Mouse (Mus musculus) liver, embryonic 11.5 days (tissue): Measurements from ENCODE around the gene Chd2. TPM values are rescaled to one million over a fixed set of nuclear protein-coding genes. Genes with fewer than 3 reads are reported as not detected.

Experiments used
- ATAC-seq: fragments of 200-750 bp; cut with Nextera tagmentation; replicated peaks from 2 replicates; pipeline ENCODE4 v1.8.0; 2017; ENCODE audit warnings: moderate number of reproducible peaks, mild to moderate bottlenecking, moderate TSS enrichment, moderate library complexity; ENCODE audit not compliant: low FRiP score
- DNase-seq: peaks from one replicate; pipeline ENCODE4 v3.0.0-alpha.2; 2017; ENCODE audit warnings: low spot score
- H3K27ac ChIP-seq: fragments of 300-500 bp; sonication (generic); 2 replicates; pipeline ENCODE4 v1.5.1; 2014; ENCODE audit warnings: mild to moderate bottlenecking, low read depth, low read length, control low read depth
- H3K27me3 ChIP-seq: fragments of 300-500 bp; sonication (generic); replicated peaks from 2 replicates; pipeline ENCODE4 v1.6.1; 2014; ENCODE audit warnings: low read length, mixed read lengths; ENCODE audit not compliant: control insufficient read depth, insufficient read depth
- H3K36me3 ChIP-seq: fragments of 300-500 bp; sonication (generic); 2 replicates; pipeline ENCODE4 v1.6.1; 2014; ENCODE audit warnings: mild to moderate bottlenecking, low read length, moderate library complexity, mixed read lengths; ENCODE audit not compliant: control insufficient read depth, insufficient read depth
- H3K4me1 ChIP-seq: fragments of 300-500 bp; sonication (generic); replicated peaks from 2 replicates; pipeline ENCODE4 v1.6.1; 2014; ENCODE audit warnings: low read length, mixed read lengths; ENCODE audit not compliant: control insufficient read depth, insufficient read depth
- H3K4me2 ChIP-seq: fragments of 300-500 bp; sonication (generic); 2 replicates; pipeline ENCODE4 v1.6.1; 2014; ENCODE audit warnings: mild to moderate bottlenecking, control low read depth, moderate library complexity
- H3K4me3 ChIP-seq: fragments of 300-500 bp; sonication (generic); 2 replicates; pipeline ENCODE4 v1.5.1; 2014; ENCODE audit warnings: low read depth, low read length, control low read depth
- H3K9ac ChIP-seq: fragments of 300-500 bp; sonication (generic); 2 replicates; pipeline ENCODE4 v1.6.1; 2014; ENCODE audit warnings: low read depth, low read length, control low read depth
- H3K9me3 ChIP-seq: fragments of 300-500 bp; sonication (generic); 2 replicates; pipeline ENCODE4 v1.6.1; 2016; ENCODE audit warnings: low read length, inconsistent platforms, mixed read lengths; ENCODE audit not compliant: control insufficient read depth
- WGBS: fragments of 180-500 bp; shearing (Covaris S2); extraction: QIAGEN DNeasy Blood & Tissue Kit; methylation state at CpG from one replicate; pipeline ENCODE4 v1.1.7; 2014; 5-methylcytosine and 5-hydroxymethylcytosine counted together
- polyA plus RNA-seq: library from polyadenylated mRNA; unstranded; fragments of >200 nt; fragmentation: Nextera tagmentation; extraction: Ambion mirVana; gene quantifications from 2 replicates; pipeline ENCODE4 v1.2.1, GENCODE M21; 2014

Gene Chd2
- polyA plus RNA-seq, 1 experiment from 2014 or later, result 34.5 TPM

DNA sequence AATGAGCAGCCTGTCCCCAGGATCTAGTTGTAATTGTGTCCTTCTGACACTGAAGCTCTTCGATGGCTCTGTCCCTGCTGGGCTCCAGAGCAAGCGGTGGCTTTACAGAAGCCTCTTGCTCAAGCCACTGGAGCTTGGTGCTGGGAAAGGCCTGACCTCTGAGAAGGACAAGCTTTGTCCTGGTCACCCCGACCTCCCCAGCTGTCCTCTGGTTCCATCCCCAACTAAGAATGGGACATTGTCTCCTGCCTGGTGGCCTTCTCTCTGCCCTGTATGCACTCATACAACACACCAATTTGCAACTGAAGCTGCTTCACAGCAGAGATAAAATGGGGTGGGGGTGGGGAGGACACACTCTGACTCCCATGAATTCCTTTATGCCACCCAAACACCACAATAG, 117.4 kb downstream of the Chd2 start:
- DNase-seq, result no peak
- Histone ChIP-seq H3K27ac (no peak overlapping the region), H3K4me1 (no peaks in the 10 kb centered on the region; the same call in 1 of the 2 replicates), H3K27me3 (no peaks in the 10 kb centered on the region), H3K9ac (no peak overlapping the region), H3K36me3 (peaks cover 24% of the 10 kb centered on the region), H3K4me2 (no peak overlapping the region), H3K4me3 (no peak overlapping the region), H3K9me3 (no peaks in the 10 kb centered on the region)
- WGBS, result 71% methylated on average over 3 of the region's 3 CpGs
- no peak for ATAC-seq

DNA sequence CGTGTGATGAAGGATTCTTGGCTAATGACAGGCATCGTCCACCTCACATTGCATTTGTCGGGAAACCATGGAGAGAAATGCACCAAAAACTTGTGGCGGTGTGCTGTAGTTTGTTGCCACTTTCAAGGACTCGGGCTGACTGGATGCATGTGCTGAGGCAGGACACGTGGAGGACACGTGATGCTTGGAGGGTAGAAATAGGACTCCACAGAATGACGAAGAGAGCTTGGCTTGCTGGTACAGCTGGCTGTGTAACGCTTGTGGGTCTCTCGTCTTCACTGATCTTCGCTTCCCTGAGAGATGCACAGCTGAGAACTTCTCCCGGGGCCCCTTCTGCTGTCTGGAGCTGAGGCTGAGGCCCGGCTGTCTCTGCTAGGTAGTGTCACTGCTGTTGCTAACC, 118.4 kb downstream of the Chd2 start:
- WGBS, result 76% methylated on average over 13 of the region's 13 CpGs
- no peak overlapping the region for H3K27ac ChIP-seq
- no peak for ATAC-seq
- H3K9me3 ChIP-seq, result no peaks in the 10 kb centered on the region
- no peak overlapping the region for H3K4me2 ChIP-seq
- DNase-seq, result no peak
- no peak overlapping the region for H3K9ac ChIP-seq
- no peaks in the 10 kb centered on the region for H3K4me1 ChIP-seq
- peaks cover 14% of the 10 kb centered on the region; the same call in 1 of the 2 replicates for H3K36me3 ChIP-seq
- no peaks in the 10 kb centered on the region for H3K27me3 ChIP-seq
- no peak overlapping the region for H3K4me3 ChIP-seq

- Histone ChIP-seq H3K9me3 (no peaks in the 10 kb centered on the region), H3K4me2 (no peak overlapping the region), H3K36me3 (peaks cover 7% of the 10 kb centered on the region; the same call in 1 of the 2 replicates), H3K27me3 (no peaks in the 10 kb centered on the region), H3K4me3 (no peak overlapping the region), H3K9ac (no peak overlapping the region), H3K4me1 (no peaks in the 10 kb centered on the region), H3K27ac (no peak overlapping the region)
- no peak for DNase-seq
- 37% methylated on average over 12 of the region's 12 CpGs for WGBS
- no peak; the same call in 1 of the 2 replicates for ATAC-seq
These were observed 119.2 kb downstream of the Chd2 start for GRCm38 (mm10) chr7:73422223-73423113.

GRCm38 (mm10) chr7:73421278-73422015, 120.2 kb downstream of the Chd2 start:
- no peak overlapping the region for H3K9ac ChIP-seq
- ATAC-seq (no peak), DNase-seq (no peak)
- no peaks in the 10 kb centered on the region for H3K9me3 ChIP-seq
- H3K4me2 ChIP-seq, result no peak overlapping the region
- no peaks in the 10 kb centered on the region for H3K4me1 ChIP-seq
- H3K36me3 ChIP-seq, result no peaks in the 10 kb centered on the region
- no peak overlapping the region for H3K4me3 ChIP-seq
- no peaks in the 10 kb centered on the region for H3K27me3 ChIP-seq
- 73% methylated on average over 9 of the region's 9 CpGs for WGBS
- no peak overlapping the region for H3K27ac ChIP-seq

DNA sequence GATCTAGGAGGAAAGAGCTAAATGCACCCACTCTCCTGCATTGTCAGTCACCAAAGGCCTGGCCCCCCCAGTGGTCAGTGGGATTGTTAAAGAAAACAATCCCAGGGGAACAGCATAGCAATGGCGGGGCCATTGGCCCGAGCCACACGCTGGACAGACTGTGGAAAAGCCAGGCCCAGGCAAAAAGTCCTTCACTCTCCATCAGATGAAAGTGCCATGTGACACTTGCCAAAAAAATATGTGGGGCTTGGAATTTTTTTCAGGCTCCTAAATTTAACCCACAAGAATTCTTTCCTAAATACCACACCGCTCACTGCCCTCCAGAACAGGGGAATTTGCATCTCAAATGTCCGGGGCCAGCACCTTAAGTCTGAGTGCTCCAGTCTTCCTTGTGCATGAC, 120.8 kb downstream of the Chd2 start:
- no peaks in the 10 kb centered on the region for H3K27me3 ChIP-seq
- WGBS, result 70% methylated on average over 5 of the region's 5 CpGs
- no peaks in the 10 kb centered on the region for H3K36me3 ChIP-seq
- H3K4me1 ChIP-seq, result no peaks in the 10 kb centered on the region
- ATAC-seq (no peak), DNase-seq (no peak)
- H3K9me3 ChIP-seq, result no peaks in the 10 kb centered on the region
- no peak overlapping the region for H3K4me3 ChIP-seq
- H3K9ac ChIP-seq, result no peak overlapping the region
- H3K27ac ChIP-seq, result no peak overlapping the region
- no peak overlapping the region for H3K4me2 ChIP-seq

GRCm38 (mm10) chr7:73419375-73419774, 122.3 kb downstream of the Chd2 start:
- Histone ChIP-seq H3K4me1 (no peaks in the 10 kb centered on the region), H3K4me2 (no peak overlapping the region), H3K27me3 (no peaks in the 10 kb centered on the region), H3K27ac (no peak overlapping the region), H3K36me3 (no peaks in the 10 kb centered on the region), H3K9me3 (no peaks in the 10 kb centered on the region), H3K9ac (no peak overlapping the region), H3K4me3 (no peak overlapping the region)
- WGBS, result 44% methylated on average over 7 of the region's 7 CpGs
- DNase-seq (no peak), ATAC-seq (no peak)

DNA sequence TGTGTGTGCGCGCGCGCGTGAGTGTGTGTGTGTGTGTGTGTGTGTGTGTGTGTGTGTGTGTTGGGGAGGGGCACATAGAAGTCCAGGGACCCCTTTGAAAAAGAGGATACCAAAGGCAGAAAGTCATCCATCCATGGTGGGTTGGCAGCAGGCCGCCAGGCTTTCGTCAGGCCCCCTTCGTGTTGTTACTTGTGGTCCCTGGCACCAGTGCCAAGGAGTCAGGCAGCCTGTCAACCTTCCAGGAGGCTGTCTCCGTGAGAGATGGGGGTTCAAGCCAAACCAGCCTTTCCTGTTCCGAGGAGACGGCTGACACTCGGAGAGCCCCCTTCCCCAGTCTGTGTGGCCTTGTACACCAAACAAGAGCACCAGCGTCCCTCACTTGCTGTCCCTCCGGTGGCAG, 127.4 kb downstream of the Chd2 start:
- no peak for ATAC-seq
- Histone ChIP-seq H3K4me3 (no peak overlapping the region), H3K27me3 (no peaks in the 10 kb centered on the region; the same call in 1 of the 2 replicates), H3K36me3 (no peaks in the 10 kb centered on the region), H3K9me3 (no peaks in the 10 kb centered on the region), H3K4me2 (no peak overlapping the region), H3K27ac (no peak overlapping the region), H3K9ac (no peak overlapping the region), H3K4me1 (no peaks in the 10 kb centered on the region)
- WGBS, result 87% methylated on average over 14 of the region's 14 CpGs
- no peak for DNase-seq

- 81% methylated on average over 7 of the region's 7 CpGs for WGBS
- Histone ChIP-seq H3K9me3 (no peaks in the 10 kb centered on the region), H3K27me3 (no peaks in the 10 kb centered on the region; the same call in 1 of the 2 replicates), H3K4me2 (no peak overlapping the region), H3K27ac (no peak overlapping the region), H3K4me1 (no peaks in the 10 kb centered on the region), H3K4me3 (no peak overlapping the region), H3K9ac (no peak overlapping the region), H3K36me3 (no peaks in the 10 kb centered on the region)
- DNase-seq (no peak), ATAC-seq (no peak)
These were observed 129.2 kb downstream of the Chd2 start for GRCm38 (mm10) chr7:73412419-73412818.
